Mouse (Mus musculus) frontal cortex, postnatal 25 days (tissue): ENCODE measurements around the gene Gm3020.
"Not testable (repeated sequence)": the region's sequence is repeated elsewhere in the genome, so short reads cannot be mapped to it uniquely, and the experiment has no call there.

ENCODE experiments used
- DNase-seq, 2 experiments: peaks; one replicate each; pipeline ENCODE4 v3.0.0; 2022; ENCODE audit warnings: low spot score in 2 of 2

Gm3020 gene

GRCm38 (mm10) chr14:3651730-3652129 lies at the start of gene Gm3020:
TSS of gene Gm3020 (plus strand) at chr14:3652030.
- DNase-seq = not testable (repeated sequence)

GRCm38 (mm10) chr14:3634212-3634611 lies 17.6 kb upstream of the Gm3020 start, which contains the start of gene Gm3012:
TSS of gene Gm3012 (plus strand) at chr14:3634512.
- DNase-seq = not testable (repeated sequence)

GRCm38 (mm10) chr14:3688483-3688882 lies 36.7 kb downstream of the Gm3020 start, which contains the start of gene Gm3043:
TSS of gene Gm3043 (plus strand) at chr14:3688783.
- DNase-seq = not testable (repeated sequence)
